Mouse (Mus musculus) lung, postnatal 0 days (tissue): ENCODE measurements around the gene Tagln. TPM values are rescaled to one million over a fixed set of nuclear protein-coding genes. Genes with fewer than 3 reads are reported as not detected.

Experiments
- ATAC-seq: fragments of 200-750 bp; cut with Nextera tagmentation; 2 replicates; pipeline ENCODE4 v1.8.0; 2017; ENCODE audit warnings: moderate library complexity
- DNase-seq: peaks from one replicate; pipeline ENCODE4 v3.0.0-alpha.2; 2016; ENCODE audit warnings: low spot score
- H3K27ac ChIP-seq: fragments of 300-500 bp; sonication (generic); 2 replicates; pipeline ENCODE4 v1.5.1; 2014; ENCODE audit warnings: antibody characterized with exemption, mild to moderate bottlenecking, low read length, mixed read lengths
- H3K27me3 ChIP-seq: fragments of 300-500 bp; sonication (generic); replicated peaks from 2 replicates; pipeline ENCODE4 v1.6.1; 2014; ENCODE audit warnings: low read length, mixed read lengths; ENCODE audit not compliant: insufficient read depth
- H3K36me3 ChIP-seq: fragments of 300-500 bp; sonication (generic); 2 replicates; pipeline ENCODE4 v1.6.1; 2014; ENCODE audit warnings: low read length, mixed read lengths; ENCODE audit not compliant: insufficient read depth
- H3K4me1 ChIP-seq: fragments of 300-500 bp; sonication (generic); 2 replicates; pipeline ENCODE4 v1.6.1; 2014; ENCODE audit warnings: antibody characterized with exemption, low read depth, low read length, mixed read lengths; ENCODE audit not compliant: insufficient read depth
- H3K4me2 ChIP-seq: fragments of 300-500 bp; sonication (generic); replicated peaks from 2 replicates; pipeline ENCODE4 v1.6.1; 2014; ENCODE audit warnings: low read depth, mild to moderate bottlenecking, low read length, moderate library complexity, mixed read lengths
- H3K4me3 ChIP-seq: fragments of 300-500 bp; sonication (generic); 2 replicates; pipeline ENCODE4 v1.5.1; 2014; ENCODE audit warnings: low read depth, low read length
- H3K9ac ChIP-seq: fragments of 300-500 bp; sonication (generic); replicated peaks from 2 replicates; pipeline ENCODE4 v1.6.1; 2014; ENCODE audit warnings: low read depth, mild to moderate bottlenecking
- H3K9me3 ChIP-seq: fragments of 300-500 bp; sonication (generic); 2 replicates; pipeline ENCODE4 v1.6.1; 2016; ENCODE audit warnings: low read length, mixed read lengths
- CTCF ChIP-seq: IDR thresholded peaks from 2 replicates; pipeline ENCODE4 v1.5.1; 2016; ENCODE audit warnings: antibody characterized with exemption, mild to moderate bottlenecking
- EP300 ChIP-seq: IDR thresholded peaks from 2 replicates; pipeline ENCODE4 v1.6.1; 2016; ENCODE audit warnings: antibody characterized with exemption, mild to moderate bottlenecking, control low read depth
- WGBS: fragments of 180-500 bp; shearing (Covaris S2); extraction: QIAGEN DNeasy Blood & Tissue Kit; methylation state at CpG from one replicate; pipeline ENCODE4 v1.1.7; 2014; 5-methylcytosine and 5-hydroxymethylcytosine counted together
- polyA plus RNA-seq: library from polyadenylated mRNA; unstranded; fragments of >200 nt; fragmentation: Nextera tagmentation; extraction: Ambion mirVana; gene quantifications from 2 replicates; pipeline ENCODE4 v1.2.1, GENCODE M21; 2015

Tagln gene
- polyA plus RNA-seq, 1 experiment from 2014 or later = 184 TPM

DNA sequence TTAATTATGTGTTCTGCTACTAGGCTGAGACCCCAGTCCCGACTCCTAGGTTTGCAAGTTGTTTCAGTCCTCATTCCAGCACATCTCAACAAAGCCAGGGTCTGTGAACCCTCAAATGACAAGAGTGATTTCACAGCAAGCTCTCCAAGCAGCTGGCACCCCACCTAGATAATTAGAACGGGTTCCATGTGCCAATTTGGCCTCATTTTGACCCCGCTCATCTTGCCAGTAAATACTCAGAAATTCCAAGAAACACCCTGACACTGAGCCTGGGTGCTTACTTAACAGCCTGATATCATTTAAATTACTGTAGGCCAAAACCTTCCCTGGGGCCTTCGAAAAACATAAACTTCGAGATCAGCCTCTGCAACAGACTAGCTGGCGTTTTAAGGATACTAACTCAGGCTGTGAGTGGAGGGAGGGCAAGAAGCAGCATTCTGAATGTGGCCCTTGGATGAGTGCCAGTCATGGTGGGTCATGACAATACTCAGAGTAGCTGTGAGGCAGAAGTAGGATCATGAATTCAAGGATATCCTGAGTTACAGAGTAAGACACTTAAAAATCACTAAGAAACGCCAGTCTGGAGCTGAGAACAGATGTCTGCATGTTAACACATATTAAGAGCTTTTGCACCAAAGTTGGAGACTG is 22.3 kb upstream of the Tagln start:
- Histone ChIP-seq H3K4me1 (peaks cover 12% of the 10 kb centered on the region; the same call in 1 of the 2 replicates), H3K27me3 (no peaks in the 10 kb centered on the region), H3K4me2 (no peak overlapping the region), H3K9me3 (no peaks in the 10 kb centered on the region), H3K4me3 (no peak overlapping the region), H3K27ac (no peak overlapping the region), H3K36me3 (no peaks in the 10 kb centered on the region), H3K9ac (no peak overlapping the region)
- ATAC-seq = no peak
- TF ChIP-seq EP300 (no peak), CTCF (no peak)
- DNase-seq = no peak
- WGBS = 56% methylated on average over 7 of the region's 7 CpGs

GRCm38 (mm10) chr9:45955107-45955963 is 19.5 kb upstream of the Tagln start, which contains the start of gene Sidt2:
Gene Sidt2 (minus strand): TSS chr9:45955258.
- Histone ChIP-seq H3K36me3 (peaks cover 14% of the 10 kb centered on the region), H3K9me3 (no peaks in the 10 kb centered on the region), H3K4me2 (peak within 1 kb of the TSS; percentile 81), H3K4me1 (peaks cover 16% of the 10 kb centered on the region; the same call in 1 of the 2 replicates), H3K27me3 (no peaks in the 10 kb centered on the region), H3K27ac (peak within 1 kb of the TSS; percentile 98), H3K9ac (peak within 1 kb of the TSS; percentile 98), H3K4me3 (peak within 1 kb of the TSS; percentile 93)
- WGBS = 1% methylated on average over 46 of the region's 48 CpGs
- DNase-seq = peak; percentile 96
- TF ChIP-seq EP300 (no peak), CTCF (peak; percentile 25; the same call in 1 of the 2 replicates)
- ATAC-seq = peak; percentile 95

- H3K4me2 ChIP-seq = peak overlapping the region; percentile 81
- peaks cover 16% of the 10 kb centered on the region; the same call in 1 of the 2 replicates for H3K4me1 ChIP-seq
- DNase-seq (peak; percentile 70), ATAC-seq (peak; percentile 62)
- H3K9ac ChIP-seq = peak overlapping the region; percentile 98
- WGBS = under 1% methylated on average over 54 of the region's 63 CpGs
- H3K27me3 ChIP-seq = no peaks in the 10 kb centered on the region
- TF ChIP-seq EP300 = no peak
- TF ChIP-seq CTCF = no peak
- no peaks in the 10 kb centered on the region for H3K9me3 ChIP-seq
- peak overlapping the region; percentile 98 for H3K27ac ChIP-seq
- H3K36me3 ChIP-seq = peaks cover 23% of the 10 kb centered on the region
- peak overlapping the region; percentile 93 for H3K4me3 ChIP-seq
These were observed 18.6 kb upstream of the Tagln start for GRCm38 (mm10) chr9:45954294-45955106.

GRCm38 (mm10) chr9:45953511-45954293 is 17.8 kb upstream of the Tagln start:
- Histone ChIP-seq H3K9me3 (no peaks in the 10 kb centered on the region), H3K4me3 (peak overlapping the region; percentile 93), H3K27me3 (no peaks in the 10 kb centered on the region), H3K4me2 (peak overlapping the region; percentile 81), H3K27ac (peak overlapping the region; percentile 98), H3K4me1 (peaks cover 14% of the 10 kb centered on the region; the same call in 1 of the 2 replicates), H3K9ac (peak overlapping the region; percentile 98), H3K36me3 (peaks cover 29% of the 10 kb centered on the region)
- WGBS = 31% methylated on average over 13 of the region's 13 CpGs
- ATAC-seq (peak; percentile 8; the same call in 1 of the 2 replicates), DNase-seq (peak; percentile 73)
- no peak for TF ChIP-seq CTCF
- TF ChIP-seq EP300 = no peak

DNA sequence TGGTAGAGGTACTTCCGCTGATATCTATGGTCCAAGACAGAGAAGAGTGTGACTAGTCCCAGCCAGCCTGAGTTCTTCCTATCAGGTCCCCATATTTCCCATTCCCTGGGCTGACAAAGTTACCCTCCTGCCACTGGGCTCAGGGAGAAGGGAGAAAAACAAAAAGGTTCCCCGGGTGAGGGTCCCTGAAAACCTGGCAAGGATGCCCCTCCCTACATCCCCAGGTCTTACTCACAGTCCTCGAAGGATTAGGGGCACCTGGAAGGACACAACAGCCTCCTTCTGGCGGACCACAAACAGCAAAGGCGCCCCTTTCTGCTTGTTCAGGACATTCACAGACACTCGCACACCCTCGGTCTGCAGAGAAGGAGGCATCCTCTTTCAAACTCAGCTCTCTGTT is 17.0 kb upstream of the Tagln start:
- H3K27me3 ChIP-seq = no peaks in the 10 kb centered on the region
- peaks cover 14% of the 10 kb centered on the region; the same call in 1 of the 2 replicates for H3K4me1 ChIP-seq
- H3K36me3 ChIP-seq = peaks cover 29% of the 10 kb centered on the region
- H3K4me3 ChIP-seq = 0 out of 2 replicates have a peak overlapping the region, but pooled peaks have one; percentile 93
- WGBS = 82% methylated on average over 7 of the region's 7 CpGs
- H3K9me3 ChIP-seq = no peaks in the 10 kb centered on the region
- no peak for DNase-seq
- TF ChIP-seq CTCF = no peak
- peak overlapping the region; percentile 81 for H3K4me2 ChIP-seq
- peak overlapping the region; percentile 98; the same call in 1 of the 2 replicates for H3K9ac ChIP-seq
- H3K27ac ChIP-seq = peak overlapping the region; percentile 98; the same call in 1 of the 2 replicates
- no peak for ATAC-seq
